Mouse (Mus musculus) myocyte (in vitro differentiated cells): ENCODE measurements around the gene Mlf2. TPM values are rescaled to one million over a fixed set of nuclear protein-coding genes. Genes with fewer than 3 reads are reported as not detected.

Experiments
- H3K27me3 ChIP-seq: one replicate; pipeline ENCODE4 v1.6.1; 2011; ENCODE audit not compliant: control insufficient read depth, insufficient read depth, insufficient read length
- H3K36me3 ChIP-seq: one replicate; pipeline ENCODE4 v1.6.1; 2011; ENCODE audit not compliant: control insufficient read depth, insufficient read depth
- H3K4me2 ChIP-seq: one replicate; pipeline ENCODE4 v1.6.1; 2011; ENCODE audit warnings: low read depth, control low read depth
- H3K4me3 ChIP-seq: one replicate; pipeline ENCODE4 v1.5.1; 2011; ENCODE audit warnings: mild to moderate bottlenecking, control low read depth, moderate library complexity
- H3K79me2 ChIP-seq: one replicate; pipeline ENCODE4 v1.6.1; 2011; ENCODE audit not compliant: control insufficient read depth, insufficient read depth
- H3ac ChIP-seq: one replicate; pipeline ENCODE4 v1.6.1; 2011; ENCODE audit not compliant: control insufficient read depth, insufficient read length
- CEBPB ChIP-seq: IDR thresholded peaks from 2 replicates; pipeline ENCODE4 v1.6.1; 2011; ENCODE audit warnings: mild to moderate bottlenecking, moderate library complexity; ENCODE audit not compliant: poor library complexity, insufficient read depth, severe bottlenecking
- E2F4 ChIP-seq: IDR thresholded peaks from one replicate; pipeline ENCODE4 v1.6.1; 2011; ENCODE audit warnings: mild to moderate bottlenecking, control low read depth, moderate library complexity; ENCODE audit not compliant: insufficient read depth
- MAX ChIP-seq: IDR thresholded peaks from one replicate; pipeline ENCODE4 v1.6.1; 2011; ENCODE audit warnings: low read depth, mild to moderate bottlenecking, control low read depth
- MYOD1 ChIP-seq, 3 experiments: IDR thresholded peaks; one replicate each; pipeline ENCODE4 v1.6.1; 2011; ENCODE audit warnings: control low read depth in 2 of 3, low read depth in 2 of 3, mild to moderate bottlenecking in 2 of 3, moderate library complexity in 1 of 3; ENCODE audit not compliant: insufficient read length in 2 of 3, control insufficient read depth in 1 of 3
- MYOG ChIP-seq, 3 experiments: IDR thresholded peaks; one replicate each; pipeline ENCODE4 v1.6.1; 2011; ENCODE audit warnings: control low read depth in 2 of 3, low read depth in 2 of 3, mild to moderate bottlenecking in 2 of 3; ENCODE audit not compliant: insufficient read length in 2 of 3, control insufficient read depth in 1 of 3, insufficient read depth in 1 of 3
- POLR2A ChIP-seq: IDR thresholded peaks from one replicate; pipeline ENCODE4 v1.6.1; 2011; ENCODE audit warnings: low read depth, mild to moderate bottlenecking, control low read depth, moderate library complexity; ENCODE audit not compliant: insufficient read length
- POLR2AphosphoS2 ChIP-seq: IDR thresholded peaks from one replicate; pipeline ENCODE4 v1.6.1; 2011; ENCODE audit warnings: low read depth, control low read depth; ENCODE audit not compliant: insufficient read length
- REST ChIP-seq: IDR thresholded peaks from one replicate; pipeline ENCODE4 v1.6.1; 2011; ENCODE audit warnings: mild to moderate bottlenecking, control low read depth, moderate library complexity; ENCODE audit not compliant: insufficient read depth, insufficient read length
- SRF ChIP-seq: IDR thresholded peaks from one replicate; pipeline ENCODE4 v1.6.1; 2011; ENCODE audit warnings: low read depth; ENCODE audit not compliant: control insufficient read depth, insufficient read length
- TCF12 ChIP-seq: IDR thresholded peaks from one replicate; pipeline ENCODE4 v1.6.1; 2011; ENCODE audit warnings: mild to moderate bottlenecking, control low read depth; ENCODE audit not compliant: poor library complexity, insufficient read depth, severe bottlenecking
- TCF3 ChIP-seq: IDR thresholded peaks from one replicate; pipeline ENCODE4 v1.6.1; 2011; ENCODE audit warnings: low read depth, control low read depth; ENCODE audit not compliant: insufficient read length
- USF1 ChIP-seq: IDR thresholded peaks from one replicate; pipeline ENCODE4 v1.6.1; 2011; ENCODE audit warnings: low read depth, mild to moderate bottlenecking, control low read depth, moderate library complexity
- polyA plus RNA-seq: library from polyadenylated mRNA; unstranded; fragments of >200 nt; fragmentation: generic; extraction: Trizol; gene quantifications from one replicate; pipeline ENCODE4 v1.2.1, GENCODE M21; 2012; ENCODE audit warnings: missing spikeins

Mlf2 gene
- polyA plus RNA-seq, 1 experiment = 384 TPM

DNA sequence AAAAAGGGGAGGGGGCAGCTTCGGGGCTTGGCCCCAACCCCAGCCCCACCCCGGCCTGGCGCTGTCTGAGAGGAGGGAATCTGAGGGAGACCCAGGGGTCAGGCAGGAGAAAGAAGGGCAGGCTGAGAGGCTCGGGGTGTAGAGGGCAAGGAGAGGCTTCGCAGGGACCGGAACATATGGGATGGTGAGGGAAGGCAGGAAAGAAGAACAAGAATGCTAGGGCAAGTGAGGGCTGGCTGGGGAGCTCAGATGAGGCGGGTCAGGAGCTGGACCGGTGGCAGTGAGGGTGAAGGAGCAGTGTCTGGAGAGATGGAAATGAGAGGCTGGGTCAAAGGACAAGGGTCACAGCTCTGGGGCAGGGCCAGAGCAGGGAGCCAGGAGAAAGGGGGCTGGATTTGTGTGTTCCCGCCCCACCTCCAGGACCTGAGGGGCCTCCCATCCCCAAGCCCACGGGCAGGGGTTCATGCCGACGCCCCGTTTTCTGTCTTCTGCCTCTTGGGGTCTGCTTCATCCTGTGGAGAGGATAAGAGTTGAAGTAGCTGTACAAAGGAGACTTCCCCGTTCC, 17.4 kb upstream of the Mlf2 start:
- no peak overlapping the region for H3K4me2 ChIP-seq
- peaks cover 16% of the 10 kb centered on the region for H3K36me3 ChIP-seq
- TF ChIP-seq TCF12 (no peak), REST (no peak), MAX (no peak), POLR2AphosphoS2 (no peak), TCF3 (no peak), USF1 (no peak), MYOD1 (IDR thresholded peaks at IDR 0.05; ENCODE audit: control insufficient read depth in 1 of 3, insufficient read length in 2 of 3, low read depth in 2 of 3) (no peak), SRF (no peak), POLR2A (no peak), CEBPB (no peak), E2F4 (no peak), MYOG (IDR thresholded peaks at IDR 0.05; ENCODE audit: control insufficient read depth in 1 of 3, insufficient read depth in 1 of 3, insufficient read length in 2 of 3, low read depth in 2 of 3) (no peak)
- H3K4me3 ChIP-seq = no peak overlapping the region
- no peaks in the 10 kb centered on the region for H3K27me3 ChIP-seq
- no peak overlapping the region for H3ac ChIP-seq
- peaks cover 19% of the 10 kb centered on the region for H3K79me2 ChIP-seq

DNA sequence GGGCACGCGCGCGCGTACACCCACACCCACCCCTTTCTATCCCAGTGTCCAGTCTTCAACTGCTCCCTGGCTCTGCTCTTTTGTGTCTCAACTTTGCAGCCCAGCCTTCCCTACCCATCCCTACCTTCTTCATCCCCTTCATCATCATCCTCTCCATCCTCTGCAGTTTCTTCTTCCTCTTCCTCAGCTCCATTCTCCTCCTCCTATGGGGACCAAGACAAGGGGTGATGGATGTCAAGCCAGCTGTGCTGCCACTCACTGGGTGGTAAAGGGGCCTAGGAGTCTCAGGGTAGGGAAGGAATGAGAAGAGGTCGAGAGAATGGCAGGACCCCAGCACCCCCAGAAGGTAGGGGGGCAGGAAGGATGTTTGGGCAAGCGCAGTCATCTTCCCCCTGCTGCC, 16.7 kb upstream of the Mlf2 start:
- no peaks in the 10 kb centered on the region for H3K27me3 ChIP-seq
- peaks cover 19% of the 10 kb centered on the region for H3K79me2 ChIP-seq
- no peak overlapping the region for H3K4me3 ChIP-seq
- TF ChIP-seq POLR2AphosphoS2 (peak; percentile 14), MAX (no peak)
- no peak overlapping the region for H3ac ChIP-seq
- peaks cover 16% of the 10 kb centered on the region for H3K36me3 ChIP-seq
- peak overlapping the region; percentile 77 for H3K4me2 ChIP-seq

DNA sequence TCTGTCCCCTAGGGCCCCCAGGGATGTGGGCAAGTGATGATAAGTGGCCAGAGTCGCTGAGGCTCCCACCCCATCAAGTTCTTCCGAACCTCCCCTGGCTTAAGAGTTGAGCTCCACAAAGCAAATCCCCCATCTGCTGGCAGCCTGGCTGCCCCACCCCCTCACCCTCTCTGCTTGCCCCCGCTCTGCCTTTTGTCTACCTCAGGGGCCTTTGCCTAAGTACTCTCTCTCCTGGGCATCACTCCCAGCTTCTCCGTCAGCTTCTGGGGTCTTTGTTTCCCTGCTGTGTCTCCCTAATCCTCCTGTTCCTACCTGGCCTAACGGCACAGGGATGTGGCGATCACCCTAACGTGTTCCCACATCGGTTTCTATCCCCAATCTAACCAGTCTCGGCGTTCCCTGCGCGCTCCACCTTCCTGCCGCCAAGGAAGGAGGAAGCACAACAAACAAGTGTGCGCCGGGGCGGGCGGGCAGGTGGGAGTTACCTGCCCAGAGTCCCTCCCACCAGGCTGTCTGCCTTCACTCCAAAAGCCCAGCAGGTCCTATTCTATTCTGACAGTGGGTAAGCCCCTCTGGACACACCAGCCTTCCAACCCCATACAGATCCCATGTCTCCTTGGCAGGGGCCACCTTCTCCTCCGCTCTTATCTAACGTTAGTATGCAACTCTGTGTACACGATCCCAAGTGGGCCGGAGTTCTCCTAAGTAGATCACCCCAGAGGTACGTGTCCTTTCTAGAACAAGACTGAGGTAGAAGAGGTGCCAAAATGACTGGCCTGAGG, 15.8 kb upstream of the Mlf2 start:
- Histone ChIP-seq H3K79me2 (peaks cover 19% of the 10 kb centered on the region), H3K36me3 (peaks cover 16% of the 10 kb centered on the region), H3K27me3 (no peaks in the 10 kb centered on the region), H3ac (peak overlapping the region; percentile 78), H3K4me3 (peak overlapping the region; percentile 91), H3K4me2 (peak overlapping the region; percentile 77)
- peak; percentile 6 for TF ChIP-seq POLR2A
- TF ChIP-seq POLR2AphosphoS2 = peak; percentile 38
- TF ChIP-seq TCF3 = no peak

DNA sequence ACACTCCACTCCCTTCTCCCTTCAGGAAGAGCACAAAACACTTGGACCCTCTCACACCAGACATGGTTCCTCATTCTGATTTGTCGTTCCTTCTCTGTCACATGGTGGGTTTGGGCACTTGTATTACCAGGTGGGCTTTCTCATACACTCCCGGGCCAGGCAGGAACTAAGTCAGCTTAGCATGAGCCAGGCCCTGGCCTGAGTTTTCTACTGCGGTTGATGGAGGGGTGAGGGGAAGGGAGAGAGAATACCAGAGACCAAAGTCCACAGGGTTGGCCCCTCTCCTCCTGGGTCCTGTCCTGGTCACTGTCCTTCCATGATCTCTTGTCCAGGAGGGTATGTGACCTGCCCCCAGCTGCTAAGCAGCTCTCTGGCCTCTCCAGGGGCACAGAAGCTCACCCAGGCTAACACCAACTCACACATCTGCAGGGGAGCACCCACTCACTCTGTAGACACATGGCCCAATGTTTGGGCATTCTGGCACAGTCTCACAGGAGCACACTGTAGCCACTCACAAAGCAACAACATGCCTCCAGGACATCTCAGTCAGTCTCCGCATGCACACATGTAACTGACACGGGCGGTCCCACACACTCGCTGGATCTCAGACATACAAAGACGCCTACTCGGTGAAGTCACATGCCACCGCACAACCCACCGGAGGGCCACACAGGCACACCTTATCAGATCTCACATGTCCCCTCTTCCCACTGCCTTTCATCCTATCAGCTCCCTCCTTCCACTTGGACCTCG, 15.1 kb upstream of the Mlf2 start:
- TF ChIP-seq REST (no peak), SRF (no peak), MYOD1 (IDR thresholded peaks at IDR 0.05; ENCODE audit: control insufficient read depth in 1 of 3, insufficient read length in 2 of 3, low read depth in 2 of 3) (no peak), CEBPB (no peak), TCF3 (no peak), E2F4 (no peak), TCF12 (no peak), POLR2AphosphoS2 (peak; percentile 79), POLR2A (peak; percentile 54), MYOG (IDR thresholded peaks at IDR 0.05; ENCODE audit: control insufficient read depth in 1 of 3, insufficient read depth in 1 of 3, insufficient read length in 2 of 3, low read depth in 2 of 3) (no peak), MAX (no peak), USF1 (no peak)
- no peaks in the 10 kb centered on the region for H3K27me3 ChIP-seq
- H3K79me2 ChIP-seq = peaks cover 19% of the 10 kb centered on the region
- peak overlapping the region; percentile 77 for H3K4me2 ChIP-seq
- H3K36me3 ChIP-seq = peaks cover 16% of the 10 kb centered on the region
- peak overlapping the region; percentile 91 for H3K4me3 ChIP-seq
- peak overlapping the region; percentile 78 for H3ac ChIP-seq
